Mouse (Mus musculus) stomach, postnatal 0 days (tissue): ENCODE data around the gene Moxd1.

Source experiments
- CTCF ChIP-seq: IDR thresholded peaks from 2 replicates; pipeline ENCODE4 v1.5.1; 2016; ENCODE audit warnings: antibody characterized with exemption, low read depth, mild to moderate bottlenecking, moderate library complexity
- EP300 ChIP-seq: optimal IDR thresholded peaks from 2 replicates; pipeline ENCODE3; 2016; ENCODE audit warnings: antibody characterized with exemption

DNA sequence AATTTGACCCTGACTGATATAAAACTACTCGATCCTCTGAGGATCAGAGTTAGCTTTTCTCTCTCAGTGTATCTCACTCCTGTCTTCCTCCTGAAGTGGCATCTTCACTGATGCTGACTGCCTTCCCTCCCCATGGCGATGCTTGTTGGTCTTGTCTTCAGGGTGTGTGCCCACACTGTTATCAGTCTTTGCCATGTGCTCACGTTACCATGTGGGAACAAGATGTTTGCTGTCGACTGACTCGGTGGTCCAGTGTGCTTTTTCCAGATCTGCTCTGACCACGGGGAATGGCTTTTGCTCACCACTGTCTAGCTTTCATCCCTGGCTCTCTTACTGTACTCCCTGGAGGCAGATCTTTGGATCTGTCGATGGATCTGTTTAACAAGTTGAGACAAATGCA is 34.8 kb downstream of the Moxd1 start:
- TF ChIP-seq CTCF (no peak), EP300 (no peak)
